Mouse (Mus musculus): ENCODE results near the gene Rpl38. TPM values are rescaled to one million over a fixed set of nuclear protein-coding genes. Genes with fewer than 3 reads are reported as not detected.

The Rpl38 gene
- total RNA-seq (2021) (100 to 1,000 TPM; 587 to 660 TPM), polyA plus RNA-seq (2012; rRNA removed) (335 and 344 TPM in 2 replicates)
- long read RNA-seq, transcript Rpl38-204 (5 exons, 371 nt) = major isoform, 127 of 183 reads
- long read RNA-seq, transcript Rpl38-201 (5 exons, 364 nt) = minor isoform, 55 of 183 reads
- long read RNA-seq, partial matches to known transcripts = 0 of 183 reads
- long read RNA-seq, other reads (novel, unspliced or antisense) = 0 of 183 reads

GRCm38 (mm10) chr11:114668301-114668710 lies at the start of gene Rpl38:
Gene Rpl38 (plus strand): TSS chr11:114668524.
- H3K4me3 ChIP-seq = peak within 1 kb of the TSS; percentile 91
- H3K4me1 ChIP-seq (ENCODE audit: control insufficient read depth, insufficient read depth, low read length) = peaks cover 11% of the 10 kb centered on the region
- intact Hi-C loops (cut with DNase I) = loop anchor here (10.0 kb wide), 1 partner anchor 984 kb away; the partner anchor contains the start of genes D11Wsu47e and Fam104a
- H3K27me3 ChIP-seq (ENCODE audit: control insufficient read depth, insufficient read depth, low read length) = no peaks in the 10 kb centered on the region
- TF ChIP-seq EP300 (IDR thresholded peaks at IDR 0.05; ENCODE audit: insufficient read depth, low read depth, low read length) = peak; percentile 93
- TF ChIP-seq CTCF (IDR thresholded peaks at IDR 0.05) = peak; percentile 75
- peak; percentile 94 for TF ChIP-seq POLR2A (IDR thresholded peaks at IDR 0.05; ENCODE audit: insufficient read depth, low read depth, low read length)
- WGBS = under 1% methylated on average over 20 of the region's 21 CpGs
- peak within 1 kb of the TSS; percentile 73 for H3K27ac ChIP-seq
- H3K9ac ChIP-seq (ENCODE audit: low read depth, low read length) = peak within 1 kb of the TSS; percentile 87
- peak; percentile 92 to 94 for DNase-seq
- peaks cover 9% of the 10 kb centered on the region for H3K36me3 ChIP-seq (ENCODE audit: control insufficient read depth, insufficient read depth, low read length)
- H3K79me2 ChIP-seq (replicated peaks; ENCODE audit: control insufficient read depth, insufficient read depth, low read length) = no peaks in the 10 kb centered on the region

- no peak overlapping the region for H3K27ac ChIP-seq
- WGBS = 50% methylated on average over 17 of the region's 17 CpGs
- no peaks in the 10 kb centered on the region; the same call in 1 of the 2 replicates for H3K27me3 ChIP-seq (ENCODE audit: control insufficient read depth, insufficient read depth, low read length)
- no peaks in the 10 kb centered on the region for H3K4me1 ChIP-seq (ENCODE audit: control insufficient read depth, insufficient read depth, low read length)
- no peak overlapping the region for H3K4me3 ChIP-seq
- no peak for DNase-seq
- no peaks in the 10 kb centered on the region for H3K79me2 ChIP-seq (replicated peaks; ENCODE audit: control insufficient read depth, insufficient read depth, low read length)
- TF ChIP-seq CTCF (IDR thresholded peaks at IDR 0.05) (no peak), POLR2A (IDR thresholded peaks at IDR 0.05; ENCODE audit: insufficient read depth, low read depth, low read length) (no peak), EP300 (IDR thresholded peaks at IDR 0.05; ENCODE audit: insufficient read depth, low read depth, low read length) (no peak)
- no peaks in the 10 kb centered on the region for H3K36me3 ChIP-seq (ENCODE audit: control insufficient read depth, insufficient read depth, low read length)
- intact Hi-C loops (cut with DNase I) = no loop called here
- no peak overlapping the region for H3K9ac ChIP-seq (ENCODE audit: low read depth, low read length)
Observed at GRCm38 (mm10) chr11:114618697-114619417, 49.5 kb upstream of the Rpl38 start.

- no peak for DNase-seq
- Histone ChIP-seq H3K27me3 (ENCODE audit: control insufficient read depth, insufficient read depth, low read length) (no peaks in the 10 kb centered on the region), H3K79me2 (replicated peaks; ENCODE audit: control insufficient read depth, insufficient read depth, low read length) (no peaks in the 10 kb centered on the region), H3K27ac (no peak overlapping the region), H3K4me3 (no peak overlapping the region), H3K9ac (ENCODE audit: low read depth, low read length) (no peak overlapping the region), H3K4me1 (ENCODE audit: control insufficient read depth, insufficient read depth, low read length) (no peaks in the 10 kb centered on the region), H3K36me3 (ENCODE audit: control insufficient read depth, insufficient read depth, low read length) (no peaks in the 10 kb centered on the region)
- intact Hi-C loops (cut with DNase I) = no loop called here
- no peak for TF ChIP-seq EP300 (IDR thresholded peaks at IDR 0.05; ENCODE audit: insufficient read depth, low read depth, low read length)
- no peak for TF ChIP-seq CTCF (IDR thresholded peaks at IDR 0.05)
- TF ChIP-seq POLR2A (IDR thresholded peaks at IDR 0.05; ENCODE audit: insufficient read depth, low read depth, low read length) = no peak
- 84% methylated on average over 13 of the region's 13 CpGs for WGBS
Observed at GRCm38 (mm10) chr11:114626071-114626690, 42.1 kb upstream of the Rpl38 start.

GRCm38 (mm10) chr11:114627036-114627435 lies 41.3 kb upstream of the Rpl38 start:
- WGBS = 61% methylated on average over 5 of the region's 6 CpGs
- H3K9ac ChIP-seq (ENCODE audit: low read depth, low read length) = no peak overlapping the region
- H3K4me3 ChIP-seq = no peak overlapping the region
- intact Hi-C loops (cut with DNase I) = no loop called here
- no peaks in the 10 kb centered on the region for H3K79me2 ChIP-seq (replicated peaks; ENCODE audit: control insufficient read depth, insufficient read depth, low read length)
- DNase-seq = no peak
- H3K27me3 ChIP-seq (ENCODE audit: control insufficient read depth, insufficient read depth, low read length) = no peaks in the 10 kb centered on the region
- TF ChIP-seq POLR2A (IDR thresholded peaks at IDR 0.05; ENCODE audit: insufficient read depth, low read depth, low read length) (no peak), EP300 (IDR thresholded peaks at IDR 0.05; ENCODE audit: insufficient read depth, low read depth, low read length) (no peak), CTCF (IDR thresholded peaks at IDR 0.05) (no peak)
- H3K4me1 ChIP-seq (ENCODE audit: control insufficient read depth, insufficient read depth, low read length) = no peaks in the 10 kb centered on the region
- H3K27ac ChIP-seq = no peak overlapping the region
- H3K36me3 ChIP-seq (ENCODE audit: control insufficient read depth, insufficient read depth, low read length) = no peaks in the 10 kb centered on the region

GRCm38 (mm10) chr11:114628032-114628431 lies 40.3 kb upstream of the Rpl38 start:
- no peak for DNase-seq
- Histone ChIP-seq H3K79me2 (replicated peaks; ENCODE audit: control insufficient read depth, insufficient read depth, low read length) (no peaks in the 10 kb centered on the region), H3K36me3 (ENCODE audit: control insufficient read depth, insufficient read depth, low read length) (no peaks in the 10 kb centered on the region), H3K9ac (ENCODE audit: low read depth, low read length) (no peak overlapping the region), H3K4me1 (ENCODE audit: control insufficient read depth, insufficient read depth, low read length) (no peaks in the 10 kb centered on the region), H3K27me3 (ENCODE audit: control insufficient read depth, insufficient read depth, low read length) (no peaks in the 10 kb centered on the region), H3K27ac (no peak overlapping the region), H3K4me3 (no peak overlapping the region)
- TF ChIP-seq CTCF (IDR thresholded peaks at IDR 0.05) (peak; percentile 53), POLR2A (IDR thresholded peaks at IDR 0.05; ENCODE audit: insufficient read depth, low read depth, low read length) (no peak)
- WGBS = 69% methylated on average over 12 of the region's 12 CpGs
- intact Hi-C loops (cut with DNase I) = no loop called here
